Mouse (Mus musculus) MEL (cell line): ENCODE results near the gene Ak1.

Experiments
- CTCF ChIP-seq, 3 experiments: IDR thresholded peaks in 2 of 3; conservative IDR thresholded peaks in 1 of 3; 2 replicates each; pipeline ENCODE4 v1.5.1; 2011 to 2012; ENCODE audit warnings: low read length in 3 of 3, low read depth in 2 of 3, mild to moderate bottlenecking in 2 of 3, improper control_type of control experiment in 1 of 3, inconsistent platforms in 1 of 3, mixed read lengths in 1 of 3, moderate library complexity in 1 of 3; ENCODE audit not compliant: control insufficient read depth in 1 of 3, insufficient read depth in 1 of 3, poor library complexity in 1 of 3, severe bottlenecking in 1 of 3
- EP300 ChIP-seq, 2 experiments: IDR thresholded peaks; 2 replicates each; pipeline ENCODE4 v1.6.1; 2011; ENCODE audit warnings: improper control_type of control experiment in 2 of 2, low read length in 2 of 2, low read depth in 1 of 2, mild to moderate bottlenecking in 1 of 2
- HCFC1 ChIP-seq: IDR thresholded peaks from 2 replicates; pipeline ENCODE4 v1.6.1; 2012; ENCODE audit warnings: low read depth, mild to moderate bottlenecking, inconsistent platforms, low read length, improper control_type of control experiment, moderate library complexity
- NRF1 ChIP-seq: IDR thresholded peaks from 2 replicates; pipeline ENCODE4 v1.6.1; 2014; ENCODE audit warnings: low read depth, mild to moderate bottlenecking, inconsistent platforms, low read length, improper control_type of control experiment, moderate library complexity; ENCODE audit not compliant: poor library complexity, insufficient read depth, severe bottlenecking

- TF ChIP-seq CTCF (IDR thresholded peaks at IDR 0.05 in 2 of 3, conservative IDR thresholded peaks at IDR 0.05 in 1 of 3; ENCODE audit: control insufficient read depth in 1 of 3, insufficient read depth in 1 of 3, low read depth in 2 of 3, low read length in 3 of 3, poor library complexity in 1 of 3, severe bottlenecking in 1 of 3) (no peak), HCFC1 (no peak), EP300 (IDR thresholded peaks at IDR 0.05; ENCODE audit: low read depth in 1 of 2, low read length in 2 of 2) (no peak), NRF1 (no peak)
Measured at GRCm38 (mm10) chr2:32637778-32638281, 16.3 kb downstream of the Ak1 start.
